Mouse (Mus musculus) embryonic fibroblast, embryonic 13.5 days (primary cell): ENCODE measurements around the gene Slc45a3. TPM values are rescaled to one million over a fixed set of nuclear protein-coding genes. Genes with fewer than 3 reads are reported as not detected.

Experiments used
- H3K27ac ChIP-seq: 2 replicates; pipeline ENCODE4 v1.5.1; 2012; ENCODE audit warnings: low read length, control low read depth, inconsistent platforms; ENCODE audit not compliant: insufficient read depth
- H3K4me1 ChIP-seq: 2 replicates; pipeline ENCODE4 v1.6.1; 2011; ENCODE audit warnings: low read length; ENCODE audit not compliant: control insufficient read depth, insufficient read depth
- H3K4me3 ChIP-seq: 2 replicates; pipeline ENCODE4 v1.5.1; 2011; ENCODE audit warnings: mild to moderate bottlenecking, control low read depth, low read length; ENCODE audit not compliant: insufficient read depth
- CTCF ChIP-seq: IDR thresholded peaks from 2 replicates; pipeline ENCODE4 v1.5.1; 2011; ENCODE audit warnings: mild to moderate bottlenecking, control low read depth, low read length, moderate library complexity, borderline replicate concordance; ENCODE audit not compliant: insufficient read depth
- POLR2A ChIP-seq: IDR thresholded peaks from 2 replicates; pipeline ENCODE4 v1.6.1; 2011; ENCODE audit warnings: low read depth, mild to moderate bottlenecking, control low read depth, low read length, moderate library complexity
- polyA plus RNA-seq: library from polyadenylated mRNA; stranded (reverse); fragments of >200 nt; gene quantifications from 2 replicates; pipeline ENCODE4 v1.2.4, GENCODE M21; 2011; ENCODE audit warnings: low read depth; ENCODE audit not compliant: missing spikeins, insufficient read length

Gene Slc45a3
- polyA plus RNA-seq, 1 experiment, result 0.30 TPM

GRCm38 (mm10) chr1:131945674-131946440 is 16.9 kb upstream of the Slc45a3 start:
- Histone ChIP-seq H3K4me3 (no peak overlapping the region), H3K27ac (no peak overlapping the region), H3K4me1 (peaks cover 5% of the 10 kb centered on the region)
- no peak for TF ChIP-seq POLR2A
- TF ChIP-seq CTCF, result no peak

- Histone ChIP-seq H3K4me1 (peaks cover 3% of the 10 kb centered on the region), H3K27ac (no peak overlapping the region), H3K4me3 (no peak overlapping the region)
- TF ChIP-seq CTCF, result no peak
- TF ChIP-seq POLR2A, result no peak
Measured at GRCm38 (mm10) chr1:131946462-131947215, 16.1 kb upstream of the Slc45a3 start.

DNA sequence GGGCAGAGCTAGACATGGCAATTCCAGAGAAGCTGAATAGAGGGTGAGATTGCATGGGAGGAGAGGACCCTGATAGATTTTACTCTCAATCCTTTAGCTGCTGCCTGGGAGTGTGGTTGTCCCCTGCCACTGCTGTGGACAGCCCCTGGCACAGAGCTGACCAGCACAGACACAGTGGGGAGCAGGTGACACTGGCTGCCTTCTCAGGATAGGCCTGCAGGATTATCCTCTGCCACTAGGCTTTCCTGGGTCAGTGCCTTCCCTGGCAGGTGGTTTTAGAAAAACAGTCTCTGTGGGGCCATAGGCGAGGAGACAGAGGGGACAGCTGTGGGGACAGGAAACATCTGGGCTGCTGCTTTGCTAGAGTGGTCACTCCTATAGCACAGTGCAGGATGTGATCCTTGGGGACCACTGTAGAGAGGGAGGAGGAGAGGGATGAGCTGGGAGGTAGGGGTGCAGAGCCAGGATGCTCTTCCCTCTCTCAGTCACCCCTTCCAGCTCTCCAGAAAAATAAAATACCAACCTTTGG is 14.7 kb upstream of the Slc45a3 start:
- H3K4me3 ChIP-seq, result no peak overlapping the region
- H3K27ac ChIP-seq, result no peak overlapping the region
- peaks cover 2% of the 10 kb centered on the region; the same call in 1 of the 2 replicates for H3K4me1 ChIP-seq
- TF ChIP-seq POLR2A (no peak), CTCF (no peak)

DNA sequence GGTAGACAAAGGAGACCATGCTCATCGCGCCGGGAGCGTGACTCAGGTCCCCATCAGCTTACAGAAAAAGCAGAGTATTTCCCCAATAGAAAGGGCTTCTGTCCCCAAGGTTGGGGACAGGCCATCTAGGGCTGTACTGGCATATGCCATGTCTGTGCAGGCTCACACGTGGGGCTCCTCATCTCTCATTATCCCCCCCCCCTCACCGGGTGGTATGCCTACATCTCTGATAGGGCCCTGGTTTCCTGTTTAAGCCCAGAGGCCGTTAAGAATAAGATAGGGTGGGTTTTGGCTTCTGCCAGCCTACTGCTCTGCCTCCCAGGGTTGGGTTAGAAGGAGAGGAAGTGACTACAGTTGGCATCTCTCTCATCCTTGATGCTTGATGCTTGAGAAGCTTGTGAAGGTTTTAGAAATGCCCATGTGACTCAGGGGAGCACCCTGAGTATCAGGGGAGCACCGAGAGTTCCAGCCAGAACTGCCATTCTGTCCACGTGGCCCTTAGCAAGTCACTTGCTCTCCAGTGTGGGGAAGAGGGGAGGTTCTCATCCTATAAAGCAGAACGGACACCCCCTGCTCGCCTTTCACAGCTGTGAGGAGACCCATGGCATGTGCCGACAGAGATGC is 8.4 kb upstream of the Slc45a3 start:
- no peak overlapping the region for H3K4me3 ChIP-seq
- no peak overlapping the region for H3K27ac ChIP-seq
- H3K4me1 ChIP-seq, result no peaks in the 10 kb centered on the region
- TF ChIP-seq POLR2A (no peak), CTCF (no peak)

DNA sequence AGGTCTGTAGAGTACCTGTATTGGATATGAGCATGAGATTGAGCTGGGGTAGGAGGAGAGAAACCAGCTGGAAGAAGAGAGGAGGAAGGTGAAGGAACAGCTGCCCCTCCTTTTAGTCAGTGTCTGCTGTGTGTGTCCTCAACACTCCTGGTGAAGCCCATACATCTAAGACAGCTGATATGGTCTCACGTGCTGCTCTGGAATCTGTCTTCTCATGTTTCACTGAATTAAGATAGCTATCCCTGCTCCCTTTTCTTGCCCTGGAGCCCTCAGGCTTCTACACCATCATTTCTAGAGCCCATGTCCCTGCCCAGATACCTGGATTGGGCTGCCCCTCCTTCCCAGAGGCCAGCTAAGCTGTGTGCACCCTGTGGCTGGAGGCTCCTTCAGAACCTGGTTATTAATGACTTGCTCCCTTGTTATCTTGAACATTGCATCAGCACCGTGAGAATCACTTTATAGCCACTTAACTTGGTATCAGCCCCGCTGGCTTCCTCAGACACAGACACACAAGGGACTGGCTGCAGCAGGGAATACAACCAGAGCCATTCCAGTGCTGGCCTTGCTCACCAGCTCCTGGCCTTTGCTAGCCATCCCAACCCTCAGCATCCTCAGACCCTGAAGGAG is 7.5 kb upstream of the Slc45a3 start:
- no peaks in the 10 kb centered on the region for H3K4me1 ChIP-seq
- no peak overlapping the region for H3K27ac ChIP-seq
- TF ChIP-seq CTCF, result no peak
- TF ChIP-seq POLR2A, result no peak
- no peak overlapping the region for H3K4me3 ChIP-seq

DNA sequence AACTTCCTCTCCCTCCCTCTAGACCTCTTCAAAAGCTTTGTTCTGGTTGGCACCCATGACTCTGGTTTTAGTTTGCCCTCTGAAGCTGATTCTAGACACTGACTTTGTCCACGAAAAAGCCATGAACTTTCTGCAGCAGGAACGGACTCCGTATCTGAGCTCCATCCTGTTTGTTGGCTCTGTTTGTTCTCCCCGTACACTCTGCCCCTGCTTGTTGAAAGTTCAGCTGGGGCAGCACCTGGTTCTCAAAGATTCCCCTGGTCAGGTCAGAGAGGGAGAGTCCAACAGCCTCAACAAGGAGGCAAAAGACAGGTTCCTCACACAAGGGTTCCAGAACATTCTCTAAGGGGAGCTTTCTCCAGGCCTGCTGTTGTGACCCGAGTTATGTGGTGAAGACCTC is 5.4 kb upstream of the Slc45a3 start:
- Histone ChIP-seq H3K27ac (no peak overlapping the region), H3K4me1 (no peaks in the 10 kb centered on the region), H3K4me3 (no peak overlapping the region)
- TF ChIP-seq POLR2A (no peak), CTCF (no peak)

DNA sequence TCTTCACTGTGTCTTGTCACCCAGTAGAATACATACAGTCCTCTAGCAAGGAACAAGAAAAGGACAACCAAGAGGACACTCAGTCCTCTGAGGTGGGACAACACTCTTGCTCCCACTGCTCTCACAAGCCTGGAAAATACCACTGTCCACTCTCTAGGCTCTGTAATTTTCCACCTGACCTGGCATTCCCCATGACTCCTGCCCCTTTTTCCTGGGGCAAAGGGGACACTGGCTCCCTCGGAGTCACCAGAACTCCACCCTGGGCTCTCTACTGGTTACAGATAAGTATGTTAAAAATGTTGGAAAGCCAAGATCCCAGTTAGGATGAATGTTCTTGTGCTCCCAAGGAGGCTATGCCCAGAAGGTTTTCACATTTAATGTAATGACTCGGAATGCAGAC is 1.8 kb upstream of the Slc45a3 start:
- TF ChIP-seq CTCF (no peak), POLR2A (no peak)
- Histone ChIP-seq H3K4me3 (no peak overlapping the region), H3K27ac (no peak overlapping the region), H3K4me1 (no peaks in the 10 kb centered on the region)

DNA sequence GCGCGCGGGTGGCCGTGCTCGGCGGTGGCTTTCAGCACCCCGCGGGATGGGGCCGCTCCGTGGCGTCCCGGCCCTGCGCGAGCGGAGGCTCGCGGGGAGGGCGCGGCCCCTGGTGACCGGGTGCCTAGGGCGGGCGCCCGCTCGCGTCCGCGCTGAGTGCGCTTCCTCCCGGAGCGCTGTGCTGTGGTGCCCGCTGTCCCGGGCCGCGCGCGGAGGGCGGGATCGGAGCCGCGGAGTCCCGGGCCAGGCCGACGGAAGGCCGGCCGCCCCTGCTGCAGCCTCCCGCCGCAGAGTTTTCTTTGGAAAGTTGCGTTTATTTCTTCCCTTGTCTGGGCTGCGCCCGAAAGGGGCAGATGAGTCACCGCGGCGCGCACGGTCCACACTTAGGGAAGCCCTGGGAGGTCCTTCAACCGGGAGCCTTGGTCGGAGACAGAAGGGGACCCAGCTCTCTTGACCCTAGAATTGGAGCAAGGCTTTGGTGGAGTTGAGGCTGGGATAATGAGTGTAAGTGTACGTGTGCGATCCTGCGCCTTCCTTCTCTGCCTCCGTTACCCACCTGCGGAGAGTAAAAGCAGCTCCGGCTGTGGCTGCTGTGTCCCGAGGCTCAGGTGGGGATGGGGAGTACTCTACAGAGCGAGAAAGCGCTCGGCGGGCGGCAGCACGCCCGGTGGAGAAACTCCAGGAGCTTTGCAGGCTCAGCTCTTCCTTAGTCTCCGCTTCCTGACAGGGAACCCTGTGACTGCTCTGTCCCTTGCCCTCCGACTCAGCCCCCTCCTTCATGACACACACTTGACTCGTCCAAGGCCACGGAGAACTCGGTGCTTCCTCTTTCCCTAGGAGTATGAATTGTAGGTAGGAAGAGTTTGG is 551 bp downstream of the Slc45a3 start:
- Histone ChIP-seq H3K27ac (no peak overlapping the region), H3K4me1 (no peaks in the 10 kb centered on the region), H3K4me3 (peak overlapping the region; percentile 60)
- TF ChIP-seq CTCF, result no peak
- no peak for TF ChIP-seq POLR2A
